Mouse (Mus musculus) intestine, embryonic 16.5 days (tissue): ENCODE measurements around the gene Psmd11. TPM values are rescaled to one million over a fixed set of nuclear protein-coding genes. Genes with fewer than 3 reads are reported as not detected.

Experiments
- ATAC-seq: fragments of 200-750 bp; cut with Nextera tagmentation; 2 replicates; pipeline ENCODE4 v1.8.0; 2017; ENCODE audit warnings: moderate TSS enrichment, moderate library complexity
- H3K27ac ChIP-seq: fragments of 300-500 bp; sonication (generic); 2 replicates; pipeline ENCODE4 v1.5.1; 2014; ENCODE audit warnings: mild to moderate bottlenecking, low read length
- H3K27me3 ChIP-seq: fragments of 300-500 bp; sonication (generic); replicated peaks from 2 replicates; pipeline ENCODE4 v1.6.1; 2014; ENCODE audit warnings: low read length, control low read depth, mixed read lengths; ENCODE audit not compliant: control insufficient read depth, insufficient read depth
- H3K36me3 ChIP-seq: fragments of 300-500 bp; sonication (generic); 2 replicates; pipeline ENCODE4 v1.6.1; 2014; ENCODE audit warnings: low read length, control low read depth; ENCODE audit not compliant: control insufficient read depth, insufficient read depth
- H3K4me1 ChIP-seq: fragments of 300-500 bp; sonication (generic); 2 replicates; pipeline ENCODE4 v1.6.1; 2014; ENCODE audit warnings: low read length, control low read depth, mixed read lengths; ENCODE audit not compliant: control insufficient read depth, insufficient read depth
- H3K4me2 ChIP-seq: fragments of 300-500 bp; sonication (generic); 2 replicates; pipeline ENCODE4 v1.6.1; 2014; ENCODE audit warnings: low read depth, low read length, control low read depth
- H3K4me3 ChIP-seq: fragments of 300-500 bp; sonication (generic); 2 replicates; pipeline ENCODE4 v1.5.1; 2014; ENCODE audit warnings: mild to moderate bottlenecking, low read length
- H3K9ac ChIP-seq: fragments of 300-500 bp; sonication (generic); 2 replicates; pipeline ENCODE4 v1.6.1; 2014; ENCODE audit warnings: low read depth, low read length
- H3K9me3 ChIP-seq: fragments of 300-500 bp; sonication (generic); 2 replicates; pipeline ENCODE4 v1.6.1; 2016; ENCODE audit warnings: low read length, control low read depth; ENCODE audit not compliant: control insufficient read depth
- WGBS: fragments of 180-500 bp; shearing (Covaris S2); extraction: QIAGEN DNeasy Blood & Tissue Kit; methylation state at CpG from one replicate; pipeline ENCODE4 v1.1.7; 2014; 5-methylcytosine and 5-hydroxymethylcytosine counted together
- polyA plus RNA-seq: library from polyadenylated mRNA; unstranded; fragments of >200 nt; fragmentation: Nextera tagmentation; extraction: Ambion mirVana; gene quantifications from 2 replicates; pipeline ENCODE4 v1.2.1, GENCODE M21; 2015

Gene Psmd11
- polyA plus RNA-seq, 1 experiment from 2014 or later: 281 TPM

DNA sequence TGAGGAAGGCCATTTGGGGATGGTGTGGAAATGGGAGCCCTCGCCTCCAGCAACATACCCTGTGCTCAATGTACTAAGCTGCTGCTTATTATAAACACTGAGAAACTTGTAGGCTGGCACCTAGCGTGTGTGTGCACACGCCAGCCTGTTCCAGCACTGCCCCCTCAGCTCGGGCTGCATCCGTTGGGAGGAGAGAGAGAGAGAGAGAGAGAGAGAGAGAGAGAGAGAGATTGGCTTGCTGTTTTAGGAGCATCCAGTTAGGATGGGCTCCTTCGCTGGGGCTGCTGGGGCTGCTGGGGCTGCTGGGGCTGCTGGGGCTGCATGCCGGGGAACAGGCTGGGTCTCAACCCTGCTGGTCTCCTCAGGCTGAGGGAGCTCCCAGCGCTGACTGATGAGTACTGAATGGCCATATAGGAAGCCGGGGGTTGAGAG is 56.7 kb downstream of the Psmd11 start:
- Histone ChIP-seq H3K4me2 (no peak overlapping the region), H3K4me1 (0 out of 2 replicates have a peak, but pooled peaks cover 2% of the 10 kb centered on the region), H3K27me3 (no peaks in the 10 kb centered on the region), H3K36me3 (no peaks in the 10 kb centered on the region; the same call in 1 of the 2 replicates), H3K4me3 (no peak overlapping the region), H3K9me3 (no peaks in the 10 kb centered on the region), H3K27ac (no peak overlapping the region), H3K9ac (no peak overlapping the region)
- no peak for ATAC-seq
- WGBS: 83% methylated on average over 9 of the region's 9 CpGs

DNA sequence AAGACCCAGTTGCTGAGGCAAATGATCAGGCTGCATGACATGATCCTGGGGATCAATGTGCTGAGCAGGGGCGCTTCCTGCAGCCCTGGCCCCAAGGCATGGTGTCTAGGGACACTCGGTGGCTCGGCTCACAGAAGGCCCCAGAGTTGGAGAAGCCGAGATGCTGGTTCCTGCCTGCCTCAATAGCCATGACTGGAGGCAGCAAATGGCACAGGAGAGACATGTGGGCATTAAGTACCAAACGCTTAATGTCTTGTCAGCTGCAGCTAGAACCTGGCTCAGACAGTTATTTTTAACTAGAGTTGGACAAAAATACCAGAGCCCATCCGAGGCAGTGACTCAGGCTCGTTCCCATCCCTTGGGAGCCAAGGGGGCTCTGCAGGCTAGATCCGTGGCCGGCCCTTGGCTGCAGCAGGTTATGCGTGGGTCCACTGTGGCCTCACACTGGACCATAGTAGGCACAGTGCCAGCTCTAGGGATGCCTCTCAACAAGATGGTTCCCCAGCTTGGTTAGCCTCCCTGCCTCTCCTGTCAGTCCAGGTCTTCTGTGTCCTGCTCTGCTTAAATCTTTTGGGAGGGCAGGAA is 57.3 kb downstream of the Psmd11 start:
- H3K4me3 ChIP-seq: no peak overlapping the region
- no peaks in the 10 kb centered on the region for H3K9me3 ChIP-seq
- H3K4me1 ChIP-seq: 0 out of 2 replicates have a peak, but pooled peaks cover 2% of the 10 kb centered on the region
- H3K4me2 ChIP-seq: no peak overlapping the region
- H3K27me3 ChIP-seq: no peaks in the 10 kb centered on the region
- no peaks in the 10 kb centered on the region; the same call in 1 of the 2 replicates for H3K36me3 ChIP-seq
- H3K9ac ChIP-seq: no peak overlapping the region
- WGBS: 83% methylated on average over 10 of the region's 10 CpGs
- ATAC-seq: no peak
- H3K27ac ChIP-seq: no peak overlapping the region

GRCm38 (mm10) chr11:80487904-80488587 is 59.6 kb downstream of the Psmd11 start:
- Histone ChIP-seq H3K4me2 (no peak overlapping the region), H3K27ac (no peak overlapping the region), H3K4me1 (0 out of 2 replicates have a peak, but pooled peaks cover 2% of the 10 kb centered on the region), H3K9me3 (no peaks in the 10 kb centered on the region), H3K36me3 (no peaks in the 10 kb centered on the region), H3K27me3 (no peaks in the 10 kb centered on the region), H3K4me3 (no peak overlapping the region), H3K9ac (no peak overlapping the region)
- WGBS: 71% methylated on average over 15 of the region's 15 CpGs
- no peak for ATAC-seq

DNA sequence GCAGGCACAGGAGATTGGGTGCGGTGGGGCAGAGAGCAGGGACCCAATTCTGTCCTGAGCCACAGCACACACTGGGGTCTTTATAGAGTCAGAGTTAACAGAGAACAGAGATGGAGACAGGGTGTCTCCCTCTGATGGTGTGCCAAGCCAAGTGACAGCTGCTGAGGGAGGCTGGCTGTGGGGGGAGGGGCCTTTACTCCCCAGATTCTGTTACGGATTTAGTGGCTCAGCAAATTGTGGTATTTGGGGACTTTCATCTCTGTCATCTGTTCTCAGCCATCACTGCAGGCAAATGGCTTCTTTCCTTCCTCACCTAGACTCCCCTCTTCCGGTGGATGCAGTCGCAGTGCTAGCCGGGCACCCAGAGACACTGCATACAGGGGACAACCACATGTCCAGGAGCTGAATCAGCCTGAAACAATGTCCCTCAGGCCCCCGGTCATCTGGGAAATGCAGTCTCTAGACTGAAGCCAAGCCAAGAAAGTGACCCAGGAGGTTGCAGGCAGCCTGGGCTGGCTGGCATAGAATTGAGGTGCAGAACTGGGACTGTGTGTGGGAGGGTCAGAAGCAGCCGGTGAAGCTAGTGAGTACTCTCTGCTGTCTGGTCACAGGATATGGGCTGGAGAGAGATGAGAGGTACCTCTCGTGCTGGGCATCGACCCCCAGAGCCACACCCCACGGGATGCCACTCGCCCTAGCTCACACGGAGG is 60.9 kb downstream of the Psmd11 start:
- 0 out of 2 replicates have a peak, but pooled peaks cover 2% of the 10 kb centered on the region for H3K4me1 ChIP-seq
- ATAC-seq: no peak
- no peaks in the 10 kb centered on the region for H3K9me3 ChIP-seq
- H3K9ac ChIP-seq: no peak overlapping the region
- H3K4me2 ChIP-seq: no peak overlapping the region
- H3K4me3 ChIP-seq: no peak overlapping the region
- H3K27ac ChIP-seq: no peak overlapping the region
- 70% methylated on average over 12 of the region's 12 CpGs for WGBS
- no peaks in the 10 kb centered on the region for H3K27me3 ChIP-seq
- H3K36me3 ChIP-seq: no peaks in the 10 kb centered on the region

DNA sequence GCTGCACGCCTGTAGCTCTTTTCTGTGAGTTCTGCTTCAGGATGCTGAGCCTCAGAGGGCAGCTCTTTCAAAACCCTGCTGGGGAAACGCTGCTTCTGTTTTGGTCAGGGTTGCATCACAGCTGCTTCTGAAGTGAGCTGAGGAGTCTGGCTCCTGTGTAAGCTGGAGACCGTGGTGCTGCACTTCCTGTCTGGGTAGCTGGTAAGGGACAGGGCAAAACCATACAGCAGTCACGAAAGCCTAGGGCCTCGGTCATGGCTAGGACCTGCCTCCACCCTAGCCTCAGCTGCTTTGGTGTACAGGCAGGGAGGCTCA is 61.4 kb downstream of the Psmd11 start:
- H3K4me2 ChIP-seq: no peak overlapping the region

DNA sequence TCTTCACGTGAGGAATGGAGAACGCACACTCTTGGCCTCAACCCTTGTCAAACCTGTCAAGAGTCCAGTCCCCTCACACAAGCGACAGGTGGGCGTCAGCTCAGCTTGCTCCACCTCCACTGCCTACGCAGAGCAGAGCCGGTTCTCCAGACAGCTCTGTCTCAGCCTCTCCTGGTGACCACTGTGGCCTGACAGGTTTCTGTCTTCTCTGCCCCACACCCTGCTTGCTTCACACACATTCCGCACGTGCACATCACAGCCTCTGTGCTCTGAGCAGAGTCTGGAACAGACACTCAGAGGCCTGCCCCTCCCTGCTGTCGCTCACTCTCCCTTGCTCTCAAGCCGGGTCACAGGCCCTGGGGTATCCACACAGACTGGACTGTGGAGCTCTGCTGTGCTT is 62.4 kb downstream of the Psmd11 start:
- H3K4me2 ChIP-seq: no peak overlapping the region
- no peaks in the 10 kb centered on the region for H3K36me3 ChIP-seq
- no peaks in the 10 kb centered on the region for H3K27me3 ChIP-seq
- ATAC-seq: peak; percentile 50; the same call in 1 of the 2 replicates
- no peak overlapping the region for H3K27ac ChIP-seq
- 0 out of 2 replicates have a peak, but pooled peaks cover 2% of the 10 kb centered on the region for H3K4me1 ChIP-seq
- no peaks in the 10 kb centered on the region for H3K9me3 ChIP-seq
- no peak overlapping the region for H3K9ac ChIP-seq
- no peak overlapping the region for H3K4me3 ChIP-seq
- WGBS: 69% methylated on average over 10 of the region's 10 CpGs

More for the DNA sequence above, 61.4 kb downstream of the Psmd11 start:
- Histone ChIP-seq H3K36me3 (no peaks in the 10 kb centered on the region), H3K9me3 (no peaks in the 10 kb centered on the region), H3K4me1 (0 out of 2 replicates have a peak, but pooled peaks cover 2% of the 10 kb centered on the region), H3K27me3 (no peaks in the 10 kb centered on the region), H3K4me3 (no peak overlapping the region), H3K9ac (no peak overlapping the region), H3K27ac (no peak overlapping the region)
- 54% methylated on average over 5 of the region's 5 CpGs for WGBS
- no peak for ATAC-seq

- no peak for ATAC-seq
- WGBS: 90% methylated on average over 5 of the region's 5 CpGs
- no peak overlapping the region for H3K4me2 ChIP-seq
- H3K9ac ChIP-seq: no peak overlapping the region
- H3K4me1 ChIP-seq: 0 out of 2 replicates have a peak, but pooled peaks cover 2% of the 10 kb centered on the region
- no peak overlapping the region for H3K27ac ChIP-seq
- H3K36me3 ChIP-seq: no peaks in the 10 kb centered on the region
- H3K4me3 ChIP-seq: no peak overlapping the region
- H3K27me3 ChIP-seq: no peaks in the 10 kb centered on the region
- H3K9me3 ChIP-seq: no peaks in the 10 kb centered on the region
These were observed 64.8 kb downstream of the Psmd11 start for GRCm38 (mm10) chr11:80493186-80493585.

- H3K36me3 ChIP-seq: no peaks in the 10 kb centered on the region
- ATAC-seq: no peak
- no peak overlapping the region for H3K27ac ChIP-seq
- H3K4me3 ChIP-seq: no peak overlapping the region
- H3K27me3 ChIP-seq: no peaks in the 10 kb centered on the region
- H3K4me2 ChIP-seq: no peak overlapping the region
- no peak overlapping the region for H3K9ac ChIP-seq
- H3K9me3 ChIP-seq: no peaks in the 10 kb centered on the region
- no peaks in the 10 kb centered on the region for H3K4me1 ChIP-seq
- WGBS: 76% methylated on average over 9 of the region's 9 CpGs
These were observed 66.4 kb downstream of the Psmd11 start for GRCm38 (mm10) chr11:80494852-80495251.

DNA sequence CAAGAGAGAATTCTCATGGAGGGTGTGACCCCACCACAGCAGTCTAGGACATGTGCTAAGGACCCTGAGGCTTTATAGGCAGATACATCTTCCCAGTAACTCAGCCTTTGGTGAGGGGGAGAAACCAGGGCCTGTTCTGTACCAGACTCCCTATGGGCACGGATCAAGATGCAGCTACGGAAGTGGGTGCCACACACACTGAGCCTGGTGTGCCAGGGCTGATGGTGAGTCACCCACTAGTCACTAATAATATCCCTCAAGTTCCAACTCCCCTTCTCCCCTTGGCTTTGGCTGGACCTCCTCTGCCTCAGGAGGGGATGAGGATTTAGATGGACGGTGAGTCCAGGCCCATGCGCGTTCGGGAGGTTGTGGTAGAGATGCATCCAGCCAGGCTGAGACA is 67.6 kb downstream of the Psmd11 start:
- Histone ChIP-seq H3K4me3 (no peak overlapping the region), H3K9ac (no peak overlapping the region), H3K4me2 (no peak overlapping the region), H3K36me3 (no peaks in the 10 kb centered on the region), H3K4me1 (no peaks in the 10 kb centered on the region), H3K27ac (no peak overlapping the region), H3K27me3 (no peaks in the 10 kb centered on the region), H3K9me3 (no peaks in the 10 kb centered on the region)
- ATAC-seq: no peak
- 89% methylated on average over 6 of the region's 6 CpGs for WGBS
